Mouse (Mus musculus) CH12.LX (cell line): ENCODE measurements at regions not wholly inside any gene's neighbourhood (a gene's known extent, or its start where the extent isn't known, plus 50 kb on each side); places are given as distances from the start of the nearest gene placed in this dataset.

Experiments used
- DNase-seq: peaks from one replicate; pipeline ENCODE4 v3.0.0-alpha.2; 2013; ENCODE audit errors: extremely low read depth
- H3K27ac ChIP-seq: 2 replicates; pipeline ENCODE4 v1.5.1; 2012; ENCODE audit warnings: low read depth, mild to moderate bottlenecking, control low read depth, moderate library complexity; ENCODE audit not compliant: insufficient read depth
- H3K27me3 ChIP-seq: replicated peaks from 2 replicates; pipeline ENCODE3; 2012; ENCODE audit warnings: inconsistent platforms
- H3K36me3 ChIP-seq, 2 experiments: replicated peaks in 1 of 2; 2 replicates each; pipeline versions ENCODE3 to v1.6.1; 2012; ENCODE audit warnings: inconsistent platforms in 1 of 2, low read length in 1 of 2, mild to moderate bottlenecking in 1 of 2, mixed read lengths in 1 of 2, moderate library complexity in 1 of 2; ENCODE audit not compliant: control insufficient read depth in 1 of 2, insufficient read depth in 1 of 2
- H3K4me1 ChIP-seq, 2 experiments: 2 replicates each; pipeline ENCODE4 v1.6.1; 2012; ENCODE audit warnings: inconsistent platforms in 1 of 2, moderate library complexity in 1 of 2; ENCODE audit not compliant: insufficient read depth in 2 of 2, control insufficient read depth in 1 of 2
- H3K4me2 ChIP-seq: 2 replicates; pipeline ENCODE4 v1.6.1; 2012; ENCODE audit warnings: low read depth, mild to moderate bottlenecking, control low read depth; ENCODE audit not compliant: poor library complexity, insufficient read depth, severe bottlenecking
- H3K4me3 ChIP-seq, 3 experiments: fragments of 150-350 bp in 1 of 3; sonication (generic) in 1 of 3; replicated peaks in 1 of 3; 2 replicates each; pipeline versions ENCODE3 to v1.5.1; 2011 to 2012; ENCODE audit warnings: low read depth in 2 of 3, low read length in 2 of 3, mild to moderate bottlenecking in 2 of 3, moderate library complexity in 2 of 3, control low read depth in 1 of 3, improper control_type of control experiment in 1 of 3, inconsistent platforms in 1 of 3, mixed read lengths in 1 of 3; ENCODE audit not compliant: poor library complexity in 1 of 3
- H3K79me2 ChIP-seq: replicated peaks from 2 replicates; pipeline ENCODE4 v1.6.1; 2012; ENCODE audit warnings: mild to moderate bottlenecking, moderate library complexity; ENCODE audit not compliant: control insufficient read depth, poor library complexity, insufficient read depth, severe bottlenecking; ENCODE audit errors: extremely low read depth
- H3K9ac ChIP-seq: 2 replicates; pipeline ENCODE4 v1.6.1; 2012; ENCODE audit warnings: low read depth, mild to moderate bottlenecking, control low read depth, moderate library complexity; ENCODE audit not compliant: insufficient read depth
- H3K9me3 ChIP-seq: replicated peaks from 2 replicates; pipeline ENCODE3; 2012; ENCODE audit warnings: low read length, inconsistent platforms, mixed read lengths
- BHLHE40 ChIP-seq: IDR thresholded peaks from 2 replicates; pipeline ENCODE4 v1.6.1; 2011; ENCODE audit warnings: mild to moderate bottlenecking, low read depth, low read length, improper control_type of control experiment
- CHD1 ChIP-seq: IDR thresholded peaks from 2 replicates; pipeline ENCODE4 v1.6.1; 2012; ENCODE audit warnings: low read depth, low read length, improper control_type of control experiment, inconsistent platforms
- CTCF ChIP-seq, 2 experiments: IDR thresholded peaks in 1 of 2; conservative IDR thresholded peaks in 1 of 2; 2 replicates each; pipeline ENCODE4 v1.5.1; 2011 to 2012; ENCODE audit warnings: low read depth in 2 of 2, low read length in 2 of 2, improper control_type of control experiment in 1 of 2, inconsistent platforms in 1 of 2, mild to moderate bottlenecking in 1 of 2, moderate library complexity in 1 of 2
- E2F4 ChIP-seq: IDR thresholded peaks from 2 replicates; pipeline ENCODE4 v1.6.1; 2011; ENCODE audit warnings: low read depth, low read length, improper control_type of control experiment; ENCODE audit not compliant: insufficient replicate concordance
- ELF1 ChIP-seq: IDR thresholded peaks from 2 replicates; pipeline ENCODE4 v1.6.1; 2014; ENCODE audit warnings: low read depth, mild to moderate bottlenecking, inconsistent platforms, low read length, improper control_type of control experiment
- ETS1 ChIP-seq: conservative IDR thresholded peaks from 2 replicates; pipeline ENCODE4 v1.6.1; 2012; ENCODE audit warnings: low read depth, mild to moderate bottlenecking, inconsistent platforms, low read length, improper control_type of control experiment, moderate library complexity
- HCFC1 ChIP-seq: IDR thresholded peaks from 2 replicates; pipeline ENCODE4 v1.6.1; 2012; ENCODE audit warnings: low read depth, mild to moderate bottlenecking, inconsistent platforms, low read length, improper control_type of control experiment
- JUN ChIP-seq: IDR thresholded peaks from 2 replicates; pipeline ENCODE4 v1.6.1; 2011; ENCODE audit warnings: low read depth, mild to moderate bottlenecking, low read length, improper control_type of control experiment, moderate library complexity; ENCODE audit not compliant: insufficient read depth
- KAT2A ChIP-seq: IDR thresholded peaks from 2 replicates; pipeline ENCODE4 v1.6.1; 2012; ENCODE audit warnings: low read length, improper control_type of control experiment, inconsistent platforms; ENCODE audit not compliant: insufficient replicate concordance
- MAFK ChIP-seq: IDR thresholded peaks from 2 replicates; pipeline ENCODE4 v1.6.1; 2011; ENCODE audit warnings: low read length, improper control_type of control experiment; ENCODE audit not compliant: insufficient replicate concordance
- MAZ ChIP-seq: IDR thresholded peaks from 2 replicates; pipeline ENCODE4 v1.6.1; 2012; ENCODE audit warnings: low read depth, mild to moderate bottlenecking, inconsistent platforms, low read length, improper control_type of control experiment, moderate library complexity
- MEF2A ChIP-seq: IDR thresholded peaks from 2 replicates; pipeline ENCODE4 v1.6.1; 2014; ENCODE audit warnings: low read depth, mild to moderate bottlenecking, inconsistent platforms, low read length, improper control_type of control experiment, borderline replicate concordance
- NELFE ChIP-seq: IDR thresholded peaks from 2 replicates; pipeline ENCODE4 v1.6.1; 2011; ENCODE audit warnings: low read depth, low read length, improper control_type of control experiment
- NRF1 ChIP-seq: IDR thresholded peaks from 2 replicates; pipeline ENCODE4 v1.6.1; 2014; ENCODE audit warnings: low read depth, mild to moderate bottlenecking, inconsistent platforms, low read length, improper control_type of control experiment, moderate library complexity
- PAX5 ChIP-seq: IDR thresholded peaks from 2 replicates; pipeline ENCODE4 v1.6.1; 2012; ENCODE audit warnings: low read length, inconsistent platforms, mixed read lengths
- USF1 ChIP-seq: IDR thresholded peaks from 2 replicates; pipeline ENCODE4 v1.6.1; 2014; ENCODE audit warnings: low read depth, mild to moderate bottlenecking, inconsistent platforms, low read length, improper control_type of control experiment
- dilution Hi-C: fragments of 300-500 bp; cut with MboI; formaldehyde crosslinking; loops from 2 replicates; pipeline ENCODE4 v1.14.3; 2020; ENCODE audit warnings: low sequenced_read_pairs; ENCODE audit not compliant: extremely low pct_unique_long_range_greater_than_20kb, extremely low pct_ligation_motif_present
- in situ Hi-C: fragments of 300-500 bp; cut with MboI; formaldehyde crosslinking; loops from 3 replicates; pipeline ENCODE4 v1.14.3; 2019; ENCODE audit warnings: low sequenced_read_pairs, low pct_ligation_motif_present, low pct_unique_long_range_greater_than_20kb, mixed read lengths

GRCm38 (mm10) chr12:12610861-12611260 lies 330.9 kb downstream of the Mycn start:
- H3K4me3 ChIP-seq = no peak overlapping the region
- TF ChIP-seq E2F4 = no peak
- no peak for TF ChIP-seq CTCF (conservative IDR thresholded peaks at IDR 0.05 in 1 of 2, IDR thresholded peaks at IDR 0.05 in 1 of 2; ENCODE audit: low read depth in 2 of 2, low read length in 2 of 2)
- no peak for TF ChIP-seq PAX5
- no peak for TF ChIP-seq NELFE
- TF ChIP-seq USF1 = no peak
- no peak for TF ChIP-seq ELF1
- TF ChIP-seq MEF2A = no peak
- TF ChIP-seq BHLHE40 = no peak
- TF ChIP-seq, all 38 proteins: peak for 0
- Histone ChIP-seq H3K27ac (no peak overlapping the region), H3K27me3 (no peaks in the 10 kb centered on the region), H3K4me2 (no peak overlapping the region), H3K9ac (no peak overlapping the region), H3K4me1 (no peaks in the 10 kb centered on the region), H3K79me2 (no peaks in the 10 kb centered on the region), H3K9me3 (no peaks in the 10 kb centered on the region), H3K36me3 (no peaks in the 10 kb centered on the region)
- DNase-seq = no peak
- dilution Hi-C loops = no loop called here
- in situ Hi-C loops = loop anchor here (10.0 kb wide), 1 partner anchor 604 kb away; no protein-coding TSS in a partner anchor

GRCm38 (mm10) chr12:12607995-12608394 lies 333.7 kb downstream of the Mycn start:
- Histone ChIP-seq H3K4me3 (no peak overlapping the region), H3K4me2 (no peak overlapping the region), H3K79me2 (no peaks in the 10 kb centered on the region), H3K9ac (no peak overlapping the region), H3K4me1 (no peaks in the 10 kb centered on the region), H3K36me3 (no peaks in the 10 kb centered on the region), H3K27ac (no peak overlapping the region), H3K27me3 (no peaks in the 10 kb centered on the region), H3K9me3 (no peaks in the 10 kb centered on the region)
- dilution Hi-C loops (no loop called here), in situ Hi-C loops (no loop called here)
- TF ChIP-seq JUN (no peak), ETS1 (no peak), MAZ (no peak), KAT2A (no peak), NRF1 (no peak), HCFC1 (no peak), CHD1 (no peak)
- DNase-seq = no peak

GRCm38 (mm10) chr12:12606911-12607310 lies 334.8 kb downstream of the Mycn start:
- dilution Hi-C loops = no loop called here
- H3K27me3 ChIP-seq = no peaks in the 10 kb centered on the region
- DNase-seq = no peak
- no peak overlapping the region for H3K4me3 ChIP-seq
- TF ChIP-seq CTCF (conservative IDR thresholded peaks at IDR 0.05 in 1 of 2, IDR thresholded peaks at IDR 0.05 in 1 of 2; ENCODE audit: low read depth in 2 of 2, low read length in 2 of 2) = peak in 1 of 2 experiments; percentile 20; a peak in 2 of 4 replicates
- no peak for TF ChIP-seq MAFK
- TF ChIP-seq JUN = no peak
- TF ChIP-seq ELF1 = no peak
- H3K79me2 ChIP-seq = no peaks in the 10 kb centered on the region
- H3K27ac ChIP-seq = no peak overlapping the region
- no peaks in the 10 kb centered on the region for H3K4me1 ChIP-seq
- H3K9me3 ChIP-seq = no peaks in the 10 kb centered on the region
- in situ Hi-C loops = no loop called here
- no peak overlapping the region for H3K9ac ChIP-seq
- H3K4me2 ChIP-seq = no peak overlapping the region
- H3K36me3 ChIP-seq = no peaks in the 10 kb centered on the region
